11 mouse cellular contexts compared by ENCODE assay signal in the genomic region with DNA sequence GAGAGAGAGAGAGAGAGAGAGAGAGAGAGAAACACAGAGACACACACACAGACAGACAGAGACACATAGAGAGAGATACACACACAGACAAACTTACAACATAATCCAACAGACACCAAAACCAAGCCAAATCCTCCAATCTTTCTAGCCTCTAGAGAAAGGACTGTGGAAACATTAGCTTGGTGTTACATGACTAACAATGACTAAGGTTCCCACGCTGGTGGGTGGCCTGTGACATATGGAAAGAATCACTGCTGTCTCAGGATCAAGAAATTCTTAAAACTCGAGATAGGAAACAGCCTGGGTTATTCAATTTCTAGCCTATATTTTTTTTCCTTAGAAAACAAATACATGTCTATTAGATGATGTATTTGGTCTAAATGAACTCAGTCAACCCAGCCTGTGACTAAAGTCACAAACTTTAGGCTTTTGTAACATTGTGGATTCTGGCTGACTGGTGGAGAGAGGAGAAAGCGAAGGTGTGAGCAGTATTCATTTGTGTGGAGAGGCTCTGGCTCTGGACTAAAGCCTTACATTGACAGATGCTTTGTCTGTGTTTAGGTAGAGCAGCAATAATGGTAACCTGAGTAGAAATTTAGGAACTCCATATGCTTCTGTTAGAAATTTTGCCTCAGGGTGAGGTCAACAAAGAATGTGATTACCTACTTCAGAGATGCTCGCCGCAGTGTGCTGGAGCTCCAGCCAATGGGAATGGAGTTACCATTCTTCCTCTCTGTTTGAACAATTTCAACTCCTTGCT.
DNase-seq lines count a peak whose midpoint lies in the region; ATAC-seq and TF ChIP-seq lines count a peak whose summit lies in the region.
"Had no signal": no experiment of that assay in that cellular context is flagged by ENCODE, and none has a peak within 500 bp of the region (broad histone marks: within the 10 kb centered on the region; RNA-seq: fewer than 3 reads in every experiment).

No protein-coding gene starts in this region.

- TF ChIP-seq CTCF in embryonic fibroblast, embryonic 13.5 days (IDR thresholded peaks at IDR 0.05; ENCODE audit: borderline replicate concordance, insufficient read depth, low read length): no peak

- no peaks in the 10 kb centered on the region for H3K36me3 ChIP-seq in hindbrain, embryonic 11.5 days (ENCODE audit: control insufficient read depth, insufficient read depth, low read length)
- H3K36me3 ChIP-seq in hindbrain, embryonic 14.5 days (replicated peaks; ENCODE audit: control insufficient read depth, insufficient read depth): no peaks in the 10 kb centered on the region
- no peaks in the 10 kb centered on the region for H3K36me3 ChIP-seq in neural tube, embryonic 11.5 days (ENCODE audit: control insufficient read depth, insufficient read depth, low read length)
- no peaks in the 10 kb centered on the region for H3K36me3 ChIP-seq in neural tube, embryonic 15.5 days
- no peaks in the 10 kb centered on the region for H3K36me3 ChIP-seq in stomach, embryonic 15.5 days
- H3K36me3 ChIP-seq: limb, embryonic 15.5 days had no signal

- ATAC-seq in hindbrain, embryonic 11.5 days (ENCODE audit: low FRiP score): no peak
- ATAC-seq in hindbrain, embryonic 14.5 days (ENCODE audit: low FRiP score): no peak
- no peak for ATAC-seq in neural tube, embryonic 11.5 days (ENCODE audit: insufficient read depth, low FRiP score, low TSS enrichment)
- no peak for ATAC-seq in neural tube, embryonic 15.5 days (ENCODE audit: low FRiP score)
- no peak for ATAC-seq in stomach, embryonic 15.5 days (ENCODE audit: insufficient read depth, low FRiP score, low read depth)
- ATAC-seq: CD4-positive, CD25-positive, alpha-beta regulatory T cell, adult 4 months had no signal

- H3K4me3 ChIP-seq in hindbrain, embryonic 11.5 days (ENCODE audit: low read depth, low read length): no peak overlapping the region
- no peak overlapping the region for H3K4me3 ChIP-seq in hindbrain, embryonic 14.5 days (replicated peaks; ENCODE audit: low read length)
- no peak overlapping the region for H3K4me3 ChIP-seq in neural tube, embryonic 11.5 days (ENCODE audit: low read depth, low read length)
- H3K4me3 ChIP-seq in neural tube, embryonic 15.5 days (replicated peaks): no peak overlapping the region
- H3K4me3 ChIP-seq in embryonic fibroblast, embryonic 13.5 days (ENCODE audit: insufficient read depth, low read length): no peak overlapping the region
- H3K4me3 ChIP-seq in stomach, embryonic 15.5 days (replicated peaks): no peak overlapping the region
- H3K4me3 ChIP-seq: limb, embryonic 15.5 days had no signal

- H3K4me2 ChIP-seq in hindbrain, embryonic 11.5 days (replicated peaks; ENCODE audit: low read depth, low read length): no peak overlapping the region
- H3K4me2 ChIP-seq in hindbrain, embryonic 14.5 days (replicated peaks): no peak overlapping the region
- no peak overlapping the region for H3K4me2 ChIP-seq in neural tube, embryonic 11.5 days (ENCODE audit: low read depth)
- H3K4me2 ChIP-seq in neural tube, embryonic 15.5 days: no peak overlapping the region
- H3K4me2 ChIP-seq in stomach, embryonic 15.5 days: no peak overlapping the region
- H3K4me2 ChIP-seq: limb, embryonic 15.5 days had no signal

- DNase-seq in hindbrain, embryonic 11.5 days (ENCODE audit: low spot score): peak; percentile 2
- no peak for DNase-seq in hindbrain, embryonic 14.5 days (ENCODE audit: low spot score)
- peak; percentile 12 for DNase-seq in neural tube, embryonic 11.5 days (ENCODE audit: low spot score)
- no peak for DNase-seq in spleen, adult 12 weeks (ENCODE audit: low spot score)
- DNase-seq in kidney, postnatal 36 days: no peak
- DNase-seq: kidney, postnatal 10 days had no signal

- no peaks in the 10 kb centered on the region for H3K27me3 ChIP-seq in hindbrain, embryonic 11.5 days (ENCODE audit: control insufficient read depth, insufficient read depth, low read length)
- no peaks in the 10 kb centered on the region for H3K27me3 ChIP-seq in hindbrain, embryonic 14.5 days (ENCODE audit: control insufficient read depth, insufficient read depth, low read length)
- H3K27me3 ChIP-seq in neural tube, embryonic 11.5 days (ENCODE audit: control insufficient read depth, insufficient read depth, low read length): no peaks in the 10 kb centered on the region
- no peaks in the 10 kb centered on the region for H3K27me3 ChIP-seq in neural tube, embryonic 15.5 days (replicated peaks)
- H3K27me3 ChIP-seq in stomach, embryonic 15.5 days (replicated peaks): no peaks in the 10 kb centered on the region
- H3K27me3 ChIP-seq: limb, embryonic 15.5 days had no signal

- H3K9ac ChIP-seq in hindbrain, embryonic 11.5 days (ENCODE audit: low read depth, low read length): no peak overlapping the region
- H3K9ac ChIP-seq in hindbrain, embryonic 14.5 days: no peak overlapping the region
- no peak overlapping the region for H3K9ac ChIP-seq in neural tube, embryonic 11.5 days (ENCODE audit: low read length)
- H3K9ac ChIP-seq in neural tube, embryonic 15.5 days (replicated peaks): no peak overlapping the region
- H3K9ac ChIP-seq in stomach, embryonic 15.5 days: no peak overlapping the region
- H3K9ac ChIP-seq: limb, embryonic 15.5 days had no signal

- WGBS in hindbrain, embryonic 11.5 days: 67% methylated on average over 5 of the region's 5 CpGs
- WGBS in hindbrain, embryonic 14.5 days: 79% methylated on average over 5 of the region's 5 CpGs
- 72% methylated on average over 5 of the region's 5 CpGs for WGBS in neural tube, embryonic 11.5 days
- 79% methylated on average over 5 of the region's 5 CpGs for WGBS in neural tube, embryonic 15.5 days
- 35% methylated on average over 5 of the region's 5 CpGs for WGBS in stomach, embryonic 15.5 days

- no peaks in the 10 kb centered on the region for H3K9me3 ChIP-seq in hindbrain, embryonic 11.5 days (ENCODE audit: control insufficient read depth, low read length)
- H3K9me3 ChIP-seq in hindbrain, embryonic 14.5 days (ENCODE audit: control insufficient read depth, low read length): no peaks in the 10 kb centered on the region
- H3K9me3 ChIP-seq in neural tube, embryonic 11.5 days (ENCODE audit: control insufficient read depth, low read length): no peaks in the 10 kb centered on the region
- no peaks in the 10 kb centered on the region for H3K9me3 ChIP-seq in neural tube, embryonic 15.5 days (replicated peaks)
- no peaks in the 10 kb centered on the region for H3K9me3 ChIP-seq in stomach, embryonic 15.5 days
- H3K9me3 ChIP-seq: limb, embryonic 15.5 days had no signal

- no peaks in the 10 kb centered on the region for H3K4me1 ChIP-seq in hindbrain, embryonic 11.5 days (replicated peaks; ENCODE audit: control insufficient read depth, insufficient read depth, low read length)
- no peaks in the 10 kb centered on the region for H3K4me1 ChIP-seq in hindbrain, embryonic 14.5 days (replicated peaks; ENCODE audit: control insufficient read depth, insufficient read depth, low read length)
- H3K4me1 ChIP-seq in neural tube, embryonic 11.5 days (ENCODE audit: control insufficient read depth, insufficient read depth, low read length): no peaks in the 10 kb centered on the region
- H3K4me1 ChIP-seq in neural tube, embryonic 15.5 days: no peaks in the 10 kb centered on the region
- H3K4me1 ChIP-seq in embryonic fibroblast, embryonic 13.5 days (ENCODE audit: control insufficient read depth, insufficient read depth, low read length): peaks cover 6% of the 10 kb centered on the region
- 0 out of 2 replicates have a peak, but pooled peaks cover 5% of the 10 kb centered on the region for H3K4me1 ChIP-seq in stomach, embryonic 15.5 days
- H3K4me1 ChIP-seq: limb, embryonic 15.5 days had no signal

- no peak overlapping the region for H3K27ac ChIP-seq in hindbrain, embryonic 11.5 days (ENCODE audit: low read depth, low read length)
- H3K27ac ChIP-seq in hindbrain, embryonic 14.5 days: no peak overlapping the region
- H3K27ac ChIP-seq in neural tube, embryonic 11.5 days (ENCODE audit: low read depth, low read length): no peak overlapping the region
- no peak overlapping the region for H3K27ac ChIP-seq in neural tube, embryonic 15.5 days (replicated peaks)
- peak overlapping the region; percentile 34; the same call in 1 of the 2 replicates for H3K27ac ChIP-seq in embryonic fibroblast, embryonic 13.5 days (ENCODE audit: insufficient read depth, low read length)
- peak overlapping the region; percentile 74 for H3K27ac ChIP-seq in stomach, embryonic 15.5 days
- H3K27ac ChIP-seq: limb, embryonic 15.5 days had no signal

- TF ChIP-seq POLR2A in embryonic fibroblast, embryonic 13.5 days (IDR thresholded peaks at IDR 0.05; ENCODE audit: low read depth, low read length): no peak

Comparison
In these comparisons a context has a peak if more than half of its experiments do, and no peak if none do; other contexts are left out.
1. DNase-seq: peak in hindbrain, embryonic 11.5 days (single experiment) and neural tube, embryonic 11.5 days (single experiment); none in hindbrain, embryonic 14.5 days (single experiment), spleen, adult 12 weeks (single experiment) and kidney, postnatal 36 days (0 of 2).
2. H3K27ac ChIP-seq: peak in embryonic fibroblast, embryonic 13.5 days (single experiment) and stomach, embryonic 15.5 days (single experiment); none in hindbrain, embryonic 11.5 days (single experiment), hindbrain, embryonic 14.5 days (single experiment), neural tube, embryonic 11.5 days (single experiment) and neural tube, embryonic 15.5 days (single experiment).